Mouse (Mus musculus): Measurements from ENCODE around the gene Phactr3.

DNA sequence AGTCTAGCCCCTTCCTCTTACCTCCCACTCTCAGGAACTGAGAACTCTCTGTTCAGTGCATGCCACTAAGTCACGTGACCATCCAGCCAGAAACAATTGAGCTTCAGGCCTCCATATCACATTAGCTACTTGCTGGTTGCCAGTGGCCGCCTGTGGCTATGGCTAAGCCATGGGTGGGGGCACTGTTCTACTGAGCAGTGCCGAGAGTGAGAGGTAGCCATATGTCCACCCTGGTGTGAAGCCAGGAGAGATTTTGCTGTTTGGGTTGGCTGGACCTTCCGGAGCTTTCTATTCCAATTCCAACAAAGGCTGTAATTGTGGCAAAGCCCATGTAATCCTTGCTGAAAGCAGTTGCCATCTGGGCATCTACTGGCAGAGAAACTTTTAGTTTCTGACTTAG is 155.4 kb downstream of the Phactr3 start:
- TF ChIP-seq POLR2A (IDR thresholded peaks at IDR 0.05; ENCODE audit: control insufficient read depth, extremely low read depth, insufficient read depth, low read length, poor library complexity), result no peak
- TF ChIP-seq CTCF (IDR thresholded peaks at IDR 0.05; ENCODE audit: borderline replicate concordance, control insufficient read depth, extremely low read depth, insufficient read depth, low read length, poor library complexity), result no peak
